Mouse (Mus musculus): ENCODE measurements around the gene Snx18. TPM values are rescaled to one million over a fixed set of nuclear protein-coding genes. Genes with fewer than 3 reads are reported as not detected.

Snx18 gene
- total and polyA plus RNA-seq, 2 experiments from 2014 or later, result 11.1 to 38.2 TPM

GRCm38 (mm10) chr13:113610732-113611500, 7.4 kb downstream of the Snx18 start:
- no peak overlapping the region for H3K9ac ChIP-seq (replicated peaks; ENCODE audit: low read length)
- H3K4me1 ChIP-seq (ENCODE audit: insufficient read depth, low read length), result peaks cover 24% of the 10 kb centered on the region
- H3K4me2 ChIP-seq (ENCODE audit: low read depth, low read length), result no peak overlapping the region
- ATAC-seq (no peak), DNase-seq (ENCODE audit: low spot score) (no peak)
- no peaks in the 10 kb centered on the region for H3K36me3 ChIP-seq (ENCODE audit: insufficient read depth, low read length)
- no peaks in the 10 kb centered on the region for H3K27me3 ChIP-seq (ENCODE audit: insufficient read depth, low read length)
- WGBS, result 47% methylated on average over 13 of the region's 13 CpGs
- H3K4me3 ChIP-seq (ENCODE audit: low read length), result no peak overlapping the region
- H3K27ac ChIP-seq, result no peak overlapping the region
- H3K9me3 ChIP-seq (ENCODE audit: low read length), result no peaks in the 10 kb centered on the region
- TF ChIP-seq CTCF (IDR thresholded peaks at IDR 0.05; ENCODE audit: low read depth), result no peak

- DNase-seq (ENCODE audit: low spot score) (no peak), ATAC-seq (no peak)
- 94% methylated on average over 3 of the region's 3 CpGs for WGBS
- no peak overlapping the region for H3K4me2 ChIP-seq (ENCODE audit: low read depth, low read length)
- no peak overlapping the region for H3K4me3 ChIP-seq (ENCODE audit: low read length)
- peaks cover 16% of the 10 kb centered on the region for H3K4me1 ChIP-seq (ENCODE audit: insufficient read depth, low read length)
- no peaks in the 10 kb centered on the region for H3K9me3 ChIP-seq (ENCODE audit: low read length)
- H3K27me3 ChIP-seq (ENCODE audit: insufficient read depth, low read length), result no peaks in the 10 kb centered on the region
- TF ChIP-seq CTCF (IDR thresholded peaks at IDR 0.05; ENCODE audit: low read depth), result no peak
- H3K27ac ChIP-seq, result no peak overlapping the region
- H3K9ac ChIP-seq (replicated peaks; ENCODE audit: low read length), result no peak overlapping the region
- H3K36me3 ChIP-seq (ENCODE audit: insufficient read depth, low read length), result no peaks in the 10 kb centered on the region
Measured at GRCm38 (mm10) chr13:113609429-113609828, 8.9 kb downstream of the Snx18 start.

GRCm38 (mm10) chr13:113607821-113608220, 10.5 kb downstream of the Snx18 start:
- Histone ChIP-seq H3K4me2 (ENCODE audit: low read depth, low read length) (no peak overlapping the region), H3K9me3 (ENCODE audit: low read length) (no peaks in the 10 kb centered on the region), H3K27me3 (ENCODE audit: insufficient read depth, low read length) (no peaks in the 10 kb centered on the region), H3K4me1 (ENCODE audit: insufficient read depth, low read length) (peaks cover 14% of the 10 kb centered on the region), H3K27ac (no peak overlapping the region), H3K36me3 (ENCODE audit: insufficient read depth, low read length) (no peaks in the 10 kb centered on the region), H3K9ac (replicated peaks; ENCODE audit: low read length) (no peak overlapping the region), H3K4me3 (ENCODE audit: low read length) (no peak overlapping the region)
- no peak for ATAC-seq
- TF ChIP-seq CTCF (IDR thresholded peaks at IDR 0.05; ENCODE audit: low read depth), result no peak
- no peak for DNase-seq (ENCODE audit: low spot score)
- WGBS, result 35% methylated on average over 4 of the region's 4 CpGs

- DNase-seq (ENCODE audit: low spot score) (no peak), ATAC-seq (no peak)
- no peaks in the 10 kb centered on the region for H3K27me3 ChIP-seq (ENCODE audit: insufficient read depth, low read length)
- WGBS, result 85% methylated on average over 7 of the region's 7 CpGs
- H3K27ac ChIP-seq, result no peak overlapping the region
- H3K4me1 ChIP-seq (ENCODE audit: insufficient read depth, low read length), result peaks cover 11% of the 10 kb centered on the region
- H3K9me3 ChIP-seq (ENCODE audit: low read length), result no peaks in the 10 kb centered on the region
- H3K9ac ChIP-seq (replicated peaks; ENCODE audit: low read length), result no peak overlapping the region
- H3K4me2 ChIP-seq (ENCODE audit: low read depth, low read length), result no peak overlapping the region
- TF ChIP-seq CTCF (IDR thresholded peaks at IDR 0.05; ENCODE audit: low read depth), result no peak
- H3K36me3 ChIP-seq (ENCODE audit: insufficient read depth, low read length), result no peaks in the 10 kb centered on the region
- no peak overlapping the region for H3K4me3 ChIP-seq (ENCODE audit: low read length)
Measured at GRCm38 (mm10) chr13:113607371-113607770, 11.0 kb downstream of the Snx18 start.

- Histone ChIP-seq H3K36me3 (ENCODE audit: insufficient read depth, low read length) (no peaks in the 10 kb centered on the region), H3K4me3 (ENCODE audit: low read length) (no peak overlapping the region), H3K9me3 (ENCODE audit: low read length) (no peaks in the 10 kb centered on the region), H3K4me2 (ENCODE audit: low read depth, low read length) (no peak overlapping the region), H3K27ac (no peak overlapping the region), H3K4me1 (ENCODE audit: insufficient read depth, low read length) (peaks cover 11% of the 10 kb centered on the region), H3K27me3 (ENCODE audit: insufficient read depth, low read length) (no peaks in the 10 kb centered on the region), H3K9ac (replicated peaks; ENCODE audit: low read length) (no peak overlapping the region)
- ATAC-seq (no peak), DNase-seq (ENCODE audit: low spot score) (no peak)
- TF ChIP-seq CTCF (IDR thresholded peaks at IDR 0.05; ENCODE audit: low read depth), result no peak
- WGBS, result 84% methylated on average over 18 of the region's 18 CpGs
Measured at GRCm38 (mm10) chr13:113606741-113607358, 11.5 kb downstream of the Snx18 start.

- H3K4me1 ChIP-seq (ENCODE audit: insufficient read depth, low read length), result peaks cover 6% of the 10 kb centered on the region
- no peak overlapping the region for H3K4me3 ChIP-seq (ENCODE audit: low read length)
- DNase-seq (ENCODE audit: low spot score) (no peak), ATAC-seq (no peak)
- 91% methylated on average over 14 of the region's 14 CpGs for WGBS
- no peak overlapping the region for H3K4me2 ChIP-seq (ENCODE audit: low read depth, low read length)
- H3K9ac ChIP-seq (replicated peaks; ENCODE audit: low read length), result no peak overlapping the region
- no peaks in the 10 kb centered on the region for H3K9me3 ChIP-seq (ENCODE audit: low read length)
- no peaks in the 10 kb centered on the region for H3K36me3 ChIP-seq (ENCODE audit: insufficient read depth, low read length)
- no peak overlapping the region for H3K27ac ChIP-seq
- no peaks in the 10 kb centered on the region for H3K27me3 ChIP-seq (ENCODE audit: insufficient read depth, low read length)
- TF ChIP-seq CTCF (IDR thresholded peaks at IDR 0.05; ENCODE audit: low read depth), result no peak
Measured at GRCm38 (mm10) chr13:113606131-113606530, 12.2 kb downstream of the Snx18 start.

GRCm38 (mm10) chr13:113605693-113606092, 12.7 kb downstream of the Snx18 start:
- H3K4me2 ChIP-seq (ENCODE audit: low read depth, low read length), result no peak overlapping the region
- TF ChIP-seq CTCF (IDR thresholded peaks at IDR 0.05; ENCODE audit: low read depth), result no peak
- no peak overlapping the region for H3K9ac ChIP-seq (replicated peaks; ENCODE audit: low read length)
- no peaks in the 10 kb centered on the region for H3K36me3 ChIP-seq (ENCODE audit: insufficient read depth, low read length)
- no peaks in the 10 kb centered on the region for H3K27me3 ChIP-seq (ENCODE audit: insufficient read depth, low read length)
- no peak overlapping the region for H3K27ac ChIP-seq
- H3K9me3 ChIP-seq (ENCODE audit: low read length), result no peaks in the 10 kb centered on the region
- peaks cover 4% of the 10 kb centered on the region; the same call in 1 of the 2 replicates for H3K4me1 ChIP-seq (ENCODE audit: insufficient read depth, low read length)
- no peak overlapping the region for H3K4me3 ChIP-seq (ENCODE audit: low read length)
- 93% methylated on average over 10 of the region's 10 CpGs for WGBS
- ATAC-seq (no peak), DNase-seq (ENCODE audit: low spot score) (no peak)

Data from hindbrain, postnatal 0 days (tissue).